Mouse (Mus musculus) limb, embryonic 10.5 days (tissue): ENCODE measurements at regions not wholly inside any gene's neighbourhood (a gene's known extent, or its start where the extent isn't known, plus 50 kb on each side); places are given as distances from the start of the nearest gene placed in this dataset.
"Not testable (repeated sequence)": the region's sequence is repeated elsewhere in the genome, so short reads cannot be mapped to it uniquely, and the experiment has no call there.

Experiments used
- DNase-seq: peaks from one replicate; pipeline ENCODE4 v3.0.0-alpha.2; 2017; ENCODE audit warnings: low spot score
- H3K27ac ChIP-seq: fragments of 300-500 bp; sonication (generic); 2 replicates; pipeline ENCODE4 v1.5.1; 2016; ENCODE audit warnings: mild to moderate bottlenecking
- H3K27me3 ChIP-seq: fragments of 300-500 bp; sonication (generic); 2 replicates; pipeline ENCODE4 v1.6.1; 2016; ENCODE audit warnings: low read depth, mild to moderate bottlenecking; ENCODE audit not compliant: poor library complexity, severe bottlenecking
- H3K36me3 ChIP-seq: fragments of 300-500 bp; sonication (generic); 2 replicates; pipeline ENCODE4 v1.6.1; 2016; ENCODE audit warnings: mild to moderate bottlenecking, moderate library complexity
- H3K4me1 ChIP-seq: fragments of 300-500 bp; sonication (generic); 2 replicates; pipeline ENCODE4 v1.6.1; 2016
- H3K4me3 ChIP-seq: fragments of 300-500 bp; sonication (generic); 2 replicates; pipeline ENCODE4 v1.5.1; 2016; ENCODE audit warnings: mild to moderate bottlenecking, moderate library complexity
- H3K9me3 ChIP-seq: fragments of 300-500 bp; sonication (generic); replicated peaks from 2 replicates; pipeline ENCODE4 v1.6.1; 2016; ENCODE audit warnings: mild to moderate bottlenecking
- WGBS: fragments of 180-500 bp; shearing (Covaris S2); methylation state at CpG from one replicate; pipeline ENCODE4 v1.1.7; 2016; 5-methylcytosine and 5-hydroxymethylcytosine counted together

GRCm38 (mm10) chr3:6984918-6985317 lies 364.7 kb upstream of the 1700008P02Rik start:
- no peaks in the 10 kb centered on the region for H3K36me3 ChIP-seq
- 96% methylated on average over 4 of the region's 4 CpGs for WGBS
- no peaks in the 10 kb centered on the region for H3K4me1 ChIP-seq
- no peaks in the 10 kb centered on the region for H3K27me3 ChIP-seq
- DNase-seq, result no peak
- H3K9me3 ChIP-seq, result no peaks in the 10 kb centered on the region
- no peak overlapping the region for H3K27ac ChIP-seq
- H3K4me3 ChIP-seq, result no peak overlapping the region

GRCm38 (mm10) chr3:6957681-6958080 lies 337.4 kb upstream of the 1700008P02Rik start:
- DNase-seq, result no peak
- 90% methylated on average over 7 of the region's 7 CpGs for WGBS
- H3K27me3 ChIP-seq, result no peaks in the 10 kb centered on the region

GRCm38 (mm10) chr3:6932535-6933103 lies 312.4 kb upstream of the 1700008P02Rik start:
- DNase-seq, result no peak
- Histone ChIP-seq H3K4me3 (no peak overlapping the region), H3K27me3 (no peaks in the 10 kb centered on the region), H3K36me3 (no peaks in the 10 kb centered on the region), H3K27ac (peak overlapping the region; percentile 50), H3K4me1 (peaks cover 17% of the 10 kb centered on the region), H3K9me3 (no peaks in the 10 kb centered on the region)
- 90% methylated on average over 4 of the region's 4 CpGs for WGBS

More at GRCm38 (mm10) chr3:6957681-6958080, 337.4 kb upstream of the 1700008P02Rik start:
- H3K4me1 ChIP-seq, result no peaks in the 10 kb centered on the region
- no peak overlapping the region for H3K4me3 ChIP-seq
- no peaks in the 10 kb centered on the region for H3K9me3 ChIP-seq
- H3K36me3 ChIP-seq, result no peaks in the 10 kb centered on the region
- H3K27ac ChIP-seq, result no peak overlapping the region

GRCm38 (mm10) chr3:6926737-6927136 lies 306.5 kb upstream of the 1700008P02Rik start:
- peaks cover 30% of the 10 kb centered on the region for H3K4me1 ChIP-seq
- DNase-seq, result peak; percentile 56
- H3K27ac ChIP-seq, result peak overlapping the region; percentile 72
- no peaks in the 10 kb centered on the region for H3K27me3 ChIP-seq
- WGBS, result 17% methylated on average over 1 of the region's 1 CpGs
- H3K4me3 ChIP-seq, result no peak overlapping the region
- no peaks in the 10 kb centered on the region for H3K36me3 ChIP-seq
- H3K9me3 ChIP-seq, result no peaks in the 10 kb centered on the region

DNA sequence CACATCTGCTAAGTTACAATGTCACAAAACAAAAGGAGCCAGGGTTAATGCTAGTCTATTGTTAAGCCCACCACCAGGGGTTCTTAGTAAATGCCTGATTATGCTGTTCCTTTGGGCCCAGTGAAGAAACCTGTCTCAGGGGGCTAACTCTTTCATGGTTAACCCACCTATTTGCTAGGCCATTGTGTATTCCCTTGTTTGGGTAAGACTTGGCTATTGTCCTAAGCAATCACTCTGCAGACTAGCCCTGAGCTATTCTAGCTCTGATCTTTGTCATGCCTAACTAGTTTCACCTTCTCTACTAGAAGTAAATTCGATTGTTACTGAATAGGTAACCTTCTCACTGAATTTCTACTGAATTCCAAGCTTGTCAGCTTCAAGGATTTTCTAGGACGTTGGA lies 302.4 kb upstream of the 1700008P02Rik start:
- H3K27ac ChIP-seq, H3K27me3 ChIP-seq, DNase-seq, H3K9me3 ChIP-seq, H3K36me3 ChIP-seq, H3K4me3 ChIP-seq: not testable (repeated sequence)
- 69% methylated on average over 2 of the region's 2 CpGs for WGBS
- H3K4me1 ChIP-seq, result peaks cover 23% of the 10 kb centered on the region

DNA sequence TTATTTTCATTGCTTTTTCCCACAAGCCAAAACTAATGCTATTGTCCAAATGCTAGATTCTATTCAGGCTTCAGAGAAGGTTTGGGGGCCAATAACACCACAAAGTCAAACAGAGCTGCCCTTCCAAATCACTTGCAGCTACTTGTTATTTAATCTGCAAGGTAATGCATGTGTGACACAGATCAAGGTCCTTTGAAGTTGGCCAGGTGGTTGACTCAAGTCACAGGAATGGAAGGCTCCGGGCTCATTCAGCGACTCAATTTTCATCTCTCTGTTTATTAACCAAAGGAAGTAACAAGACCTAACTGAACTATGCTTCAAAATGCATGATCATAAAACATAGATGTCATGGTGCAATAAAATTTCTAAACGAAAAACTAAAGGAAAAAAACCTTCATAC lies 300.0 kb upstream of the 1700008P02Rik start:
- H3K36me3 ChIP-seq, result no peaks in the 10 kb centered on the region
- H3K4me1 ChIP-seq, result peaks cover 5% of the 10 kb centered on the region; the same call in 1 of the 2 replicates
- no peak overlapping the region for H3K27ac ChIP-seq
- H3K27me3 ChIP-seq, result no peaks in the 10 kb centered on the region
- peak; percentile 45 for DNase-seq
- WGBS, result 53% methylated on average over 3 of the region's 3 CpGs
- no peaks in the 10 kb centered on the region for H3K9me3 ChIP-seq
- no peak overlapping the region for H3K4me3 ChIP-seq

DNA sequence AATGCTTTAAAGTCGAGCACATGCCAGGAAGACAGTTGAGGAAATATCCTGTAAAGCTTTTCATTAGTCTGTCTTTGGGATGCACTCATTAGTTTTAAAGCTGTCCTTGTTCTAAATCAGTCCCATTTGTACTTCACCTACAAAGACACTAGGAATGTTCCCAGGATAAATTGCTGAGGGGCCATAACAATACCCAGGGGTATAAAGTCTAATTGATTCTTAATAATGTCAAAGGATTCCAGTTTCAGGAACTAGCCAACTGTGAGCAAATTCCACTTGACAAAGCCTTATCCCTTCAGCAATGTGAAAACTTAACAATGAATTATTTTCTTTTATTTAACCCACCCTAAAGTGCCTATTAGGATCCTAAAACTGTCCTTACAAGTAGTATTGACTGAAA lies 267.7 kb upstream of the 1700008P02Rik start:
- no peaks in the 10 kb centered on the region for H3K9me3 ChIP-seq
- WGBS, result 26% methylated on average over 1 of the region's 1 CpGs
- peaks cover 16% of the 10 kb centered on the region for H3K4me1 ChIP-seq
- no peaks in the 10 kb centered on the region for H3K36me3 ChIP-seq
- H3K4me3 ChIP-seq, result no peak overlapping the region
- no peak for DNase-seq
- no peak overlapping the region; the same call in 1 of the 2 replicates for H3K27ac ChIP-seq
- H3K27me3 ChIP-seq, result no peaks in the 10 kb centered on the region

DNA sequence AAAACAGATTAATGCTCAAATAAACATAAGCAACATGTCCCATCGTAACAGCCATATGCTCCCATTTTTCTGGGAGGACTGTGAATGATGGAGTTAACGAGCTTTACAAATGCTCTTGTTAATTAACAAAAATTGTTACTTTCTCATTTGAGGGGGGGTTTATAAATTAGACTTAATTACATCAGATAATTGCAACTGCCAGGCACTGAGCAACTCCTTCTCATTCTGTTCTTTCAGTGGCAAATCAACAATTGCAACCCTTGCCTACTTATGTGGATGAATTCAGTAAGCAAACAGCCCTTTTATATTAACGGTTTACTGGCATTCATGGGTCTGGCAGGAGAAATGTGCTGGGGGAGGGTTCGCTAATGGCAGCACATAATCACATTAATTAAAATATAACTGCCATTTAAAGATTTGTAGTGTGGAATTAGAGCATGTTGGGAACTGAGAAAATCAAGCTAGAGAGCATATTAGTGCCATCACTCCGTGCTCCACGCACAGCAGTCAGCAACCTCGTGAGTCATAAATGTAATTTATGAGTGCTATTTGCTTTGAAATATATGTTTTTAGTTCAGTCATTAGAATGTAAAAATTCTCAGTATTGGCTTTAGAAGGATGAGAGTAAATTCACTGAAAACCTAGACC lies 266.9 kb upstream of the 1700008P02Rik start:
- H3K27me3 ChIP-seq, result no peaks in the 10 kb centered on the region
- no peak overlapping the region for H3K27ac ChIP-seq
- DNase-seq, result no peak
- H3K9me3 ChIP-seq, result no peaks in the 10 kb centered on the region
- no peak overlapping the region for H3K4me3 ChIP-seq
- 39% methylated on average over 7 of the region's 7 CpGs for WGBS
- no peaks in the 10 kb centered on the region for H3K36me3 ChIP-seq
- H3K4me1 ChIP-seq, result peaks cover 16% of the 10 kb centered on the region

DNA sequence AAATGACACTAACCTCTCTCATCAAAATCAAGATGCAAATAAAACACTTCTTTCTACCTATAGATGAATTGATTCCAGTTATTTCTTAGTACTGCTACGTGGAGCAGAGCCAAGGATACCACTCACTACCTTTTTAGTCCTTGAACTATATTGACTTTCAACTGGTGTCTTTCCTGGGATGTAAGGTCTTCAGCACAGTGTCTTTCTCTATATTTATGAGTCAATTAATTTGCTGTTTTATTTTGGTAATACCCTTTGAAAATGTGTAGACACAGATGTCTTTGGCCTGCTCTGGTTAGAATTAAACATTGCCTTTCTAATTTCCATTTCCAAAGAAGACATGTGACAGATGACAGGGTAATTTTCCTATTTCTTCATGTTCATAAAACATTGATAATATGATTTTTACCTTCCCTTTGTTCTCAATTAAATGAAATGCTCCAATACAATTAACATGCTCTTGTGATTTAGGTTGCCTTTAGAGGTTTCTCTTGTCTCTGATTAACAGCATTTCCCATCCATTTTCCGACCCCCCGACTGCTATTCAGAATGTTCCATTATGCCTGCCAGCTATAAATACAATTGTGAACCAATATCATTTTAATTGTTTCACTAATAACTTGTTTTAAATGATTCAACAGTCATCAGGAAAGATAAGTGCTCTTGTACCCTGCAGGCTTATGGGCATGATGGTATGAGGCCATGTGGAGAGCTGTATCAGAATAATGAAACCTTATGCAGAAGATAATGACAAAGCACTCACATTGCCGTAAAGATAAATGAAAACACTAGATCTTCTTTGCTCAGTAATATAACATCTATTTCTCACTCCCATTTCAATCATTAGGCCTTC lies 266.2 kb upstream of the 1700008P02Rik start:
- no peaks in the 10 kb centered on the region for H3K9me3 ChIP-seq

DNA sequence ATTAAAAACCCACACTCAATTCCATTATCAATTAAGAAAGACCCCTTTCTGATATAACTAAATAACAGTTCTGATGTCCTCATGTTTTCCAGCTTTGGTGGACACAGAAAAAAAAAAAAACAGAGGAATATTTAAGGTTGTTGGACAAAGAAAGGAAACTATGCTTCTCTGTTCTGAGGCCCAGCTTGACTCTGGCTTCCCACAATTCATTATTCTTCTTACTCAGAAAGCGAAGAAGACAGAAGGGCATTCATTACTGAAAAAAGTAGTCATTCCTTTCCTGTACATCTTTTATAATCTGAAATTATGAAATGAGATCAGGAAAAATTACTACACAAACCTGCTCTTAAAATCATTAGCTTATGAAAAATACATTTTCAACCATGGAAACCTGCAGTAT lies 263.2 kb upstream of the 1700008P02Rik start:
- WGBS, result 95% methylated on average over 1 of the region's 1 CpGs
- H3K27ac ChIP-seq, result no peak overlapping the region

More for the DNA sequence above, 266.2 kb upstream of the 1700008P02Rik start:
- H3K4me1 ChIP-seq, result peaks cover 16% of the 10 kb centered on the region
- H3K27ac ChIP-seq, result no peak overlapping the region
- WGBS, result 65% methylated on average over 4 of the region's 4 CpGs
- H3K36me3 ChIP-seq, result no peaks in the 10 kb centered on the region
- H3K4me3 ChIP-seq, result no peak overlapping the region
- no peaks in the 10 kb centered on the region for H3K27me3 ChIP-seq
- DNase-seq, result no peak

GRCm38 (mm10) chr3:6876265-6876664 lies 256.0 kb upstream of the 1700008P02Rik start:
- Histone ChIP-seq H3K9me3 (no peaks in the 10 kb centered on the region), H3K27ac (no peak overlapping the region), H3K36me3 (no peaks in the 10 kb centered on the region), H3K27me3 (no peaks in the 10 kb centered on the region), H3K4me3 (no peak overlapping the region), H3K4me1 (no peaks in the 10 kb centered on the region)
- DNase-seq, result no peak
- 92% methylated on average over 5 of the region's 5 CpGs for WGBS

More for the DNA sequence above, 263.2 kb upstream of the 1700008P02Rik start:
- Histone ChIP-seq H3K36me3 (no peaks in the 10 kb centered on the region), H3K9me3 (no peaks in the 10 kb centered on the region), H3K4me1 (peaks cover 14% of the 10 kb centered on the region), H3K4me3 (no peak overlapping the region), H3K27me3 (no peaks in the 10 kb centered on the region)
- DNase-seq, result no peak

- Histone ChIP-seq H3K4me1 (no peaks in the 10 kb centered on the region), H3K27ac (no peak overlapping the region), H3K9me3 (no peaks in the 10 kb centered on the region), H3K27me3 (no peaks in the 10 kb centered on the region), H3K4me3 (no peak overlapping the region), H3K36me3 (no peaks in the 10 kb centered on the region)
- DNase-seq, result no peak
- 70% methylated on average over 3 of the region's 3 CpGs for WGBS
These were observed 251.9 kb upstream of the 1700008P02Rik start for GRCm38 (mm10) chr3:6872170-6872569.

DNA sequence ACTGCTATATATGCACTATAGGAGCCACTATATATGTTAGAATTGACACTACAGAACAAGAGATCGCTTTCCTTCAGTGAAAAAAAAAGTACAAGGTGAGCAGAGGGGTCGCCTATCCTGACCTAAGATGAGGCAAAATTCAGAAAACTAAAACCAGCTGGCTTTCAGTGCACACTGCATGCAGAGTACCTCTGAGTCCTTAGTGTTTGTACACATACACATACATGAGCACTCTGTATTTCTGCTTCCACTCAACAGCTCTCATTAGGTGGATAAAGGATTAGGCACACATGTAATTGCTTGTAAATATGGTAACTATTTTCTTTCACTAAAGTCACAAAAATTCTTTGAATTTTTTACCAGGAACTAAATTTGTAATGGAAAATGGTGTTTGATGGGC lies 251.5 kb upstream of the 1700008P02Rik start:
- no peak overlapping the region for H3K27ac ChIP-seq
- WGBS, result 78% methylated on average over 2 of the region's 2 CpGs
- DNase-seq, result no peak

More for the DNA sequence above, 251.5 kb upstream of the 1700008P02Rik start:
- H3K27me3 ChIP-seq, result no peaks in the 10 kb centered on the region
- no peaks in the 10 kb centered on the region for H3K9me3 ChIP-seq
- H3K36me3 ChIP-seq, result no peaks in the 10 kb centered on the region
- no peak overlapping the region for H3K4me3 ChIP-seq
- H3K4me1 ChIP-seq, result no peaks in the 10 kb centered on the region
